Mouse (Mus musculus) kidney, postnatal 36 days (tissue): ENCODE results near the gene Nps.
"Not testable (repeated sequence)": the region's sequence is repeated elsewhere in the genome, so short reads cannot be mapped to it uniquely, and the experiment has no call there.

ENCODE experiments used
- DNase-seq, 2 experiments: peaks; one replicate each; pipeline ENCODE4 v3.0.0; 2021 to 2022; ENCODE audit warnings: mixed read lengths in 2 of 2

The Nps gene

GRCm38 (mm10) chr7:135258053-135258753 is at the start of gene Nps:
TSS of gene Nps (plus strand) at chr7:135258703.
- not testable (repeated sequence) for DNase-seq

- DNase-seq: no peak
Observed at GRCm38 (mm10) chr7:135208947-135209567, 49.4 kb upstream of the Nps start.

- DNase-seq: no peak
Observed at GRCm38 (mm10) chr7:135210296-135210695, 48.2 kb upstream of the Nps start.

GRCm38 (mm10) chr7:135210831-135211230 is 47.7 kb upstream of the Nps start:
- no peak for DNase-seq

GRCm38 (mm10) chr7:135212505-135212904 is 46.0 kb upstream of the Nps start:
- peak; percentile 74 to 78 for DNase-seq

GRCm38 (mm10) chr7:135221475-135221874 is 37.0 kb upstream of the Nps start:
- DNase-seq: no peak

- no peak for DNase-seq
Observed at GRCm38 (mm10) chr7:135226021-135226420, 32.5 kb upstream of the Nps start.

- DNase-seq: no peak
Observed at GRCm38 (mm10) chr7:135237152-135237551, 21.4 kb upstream of the Nps start.

GRCm38 (mm10) chr7:135239441-135239840 is 19.1 kb upstream of the Nps start:
- DNase-seq: no peak

GRCm38 (mm10) chr7:135240006-135240405 is 18.5 kb upstream of the Nps start:
- DNase-seq: no peak

- DNase-seq: no peak
Observed at GRCm38 (mm10) chr7:135240636-135241035, 17.9 kb upstream of the Nps start.

GRCm38 (mm10) chr7:135244171-135244880 is 14.2 kb upstream of the Nps start:
- DNase-seq: no peak

- no peak for DNase-seq
Observed at GRCm38 (mm10) chr7:135246386-135246785, 12.1 kb upstream of the Nps start.

GRCm38 (mm10) chr7:135253249-135253648 is 5.3 kb upstream of the Nps start:
- DNase-seq: peak in 1 of 2 experiments; percentile 24

GRCm38 (mm10) chr7:135254423-135254822 is 4.1 kb upstream of the Nps start:
- DNase-seq: no peak

GRCm38 (mm10) chr7:135271011-135271410 is 12.5 kb downstream of the Nps start:
- DNase-seq: no peak

GRCm38 (mm10) chr7:135283212-135283611 is 24.7 kb downstream of the Nps start:
- no peak for DNase-seq

GRCm38 (mm10) chr7:135289976-135290375 is 31.5 kb downstream of the Nps start:
- no peak for DNase-seq

- DNase-seq: peak in 1 of 2 experiments; percentile 1
Observed at GRCm38 (mm10) chr7:135291646-135292236, 33.2 kb downstream of the Nps start.

GRCm38 (mm10) chr7:135294498-135294897 is 36.0 kb downstream of the Nps start:
- DNase-seq: no peak

GRCm38 (mm10) chr7:135304496-135304895 is 46.0 kb downstream of the Nps start:
- DNase-seq: no peak
